Mouse (Mus musculus) embryonic facial prominence, embryonic 10.5 days (tissue): ENCODE measurements around the gene Ppp4r3a. TPM values are rescaled to one million over a fixed set of nuclear protein-coding genes. Genes with fewer than 3 reads are reported as not detected.
"Not testable (repeated sequence)": the region's sequence is repeated elsewhere in the genome, so short reads cannot be mapped to it uniquely, and the experiment has no call there.

Experiments
- DNase-seq: peaks from one replicate; pipeline ENCODE4 v3.0.0-alpha.2; 2017; ENCODE audit warnings: low spot score
- H3K27ac ChIP-seq: fragments of 300-500 bp; sonication (generic); replicated peaks from 2 replicates; pipeline ENCODE4 v1.5.1; 2016; ENCODE audit warnings: mild to moderate bottlenecking
- H3K27me3 ChIP-seq: fragments of 300-500 bp; sonication (generic); replicated peaks from 2 replicates; pipeline ENCODE4 v1.6.1; 2016; ENCODE audit warnings: low read depth, mild to moderate bottlenecking; ENCODE audit not compliant: poor library complexity, severe bottlenecking
- H3K36me3 ChIP-seq: fragments of 300-500 bp; sonication (generic); replicated peaks from 2 replicates; pipeline ENCODE4 v1.6.1; 2016; ENCODE audit warnings: mild to moderate bottlenecking, moderate library complexity
- H3K4me1 ChIP-seq: fragments of 300-500 bp; sonication (generic); 2 replicates; pipeline ENCODE4 v1.6.1; 2016
- H3K4me3 ChIP-seq: fragments of 300-500 bp; sonication (generic); 2 replicates; pipeline ENCODE4 v1.5.1; 2016; ENCODE audit warnings: mild to moderate bottlenecking, moderate library complexity
- H3K9me3 ChIP-seq: fragments of 300-500 bp; sonication (generic); 2 replicates; pipeline ENCODE4 v1.6.1; 2016; ENCODE audit warnings: mild to moderate bottlenecking
- WGBS: fragments of 180-500 bp; shearing (Covaris S2); methylation state at CpG from one replicate; pipeline ENCODE4 v1.1.7; 2016; 5-methylcytosine and 5-hydroxymethylcytosine counted together
- polyA plus RNA-seq: library from polyadenylated mRNA; unstranded; fragments of >200 nt; fragmentation: Nextera tagmentation; extraction: Ambion mirVana; gene quantifications from 2 replicates; pipeline ENCODE4 v1.2.1, GENCODE M21; 2016

Ppp4r3a gene
- 50.5 and 55.4 TPM in 2 replicates for polyA plus RNA-seq

- under 1% methylated on average over 90 of the region's 90 CpGs for WGBS
- Histone ChIP-seq H3K4me1 (peaks cover 25% of the 10 kb centered on the region), H3K27ac (peak within 1 kb of the TSS; percentile 100), H3K36me3 (peaks cover 29% of the 10 kb centered on the region), H3K27me3 (no peaks in the 10 kb centered on the region), H3K9me3 (no peaks in the 10 kb centered on the region), H3K4me3 (peak within 1 kb of the TSS; percentile 100)
- DNase-seq, result peak; percentile 97
Measured at GRCm38 (mm10) chr12:101083076-101083838, at the start of gene Ppp4r3a. Gene Ppp4r3a, minus strand, starts transcription at chr12:101083702.

DNA sequence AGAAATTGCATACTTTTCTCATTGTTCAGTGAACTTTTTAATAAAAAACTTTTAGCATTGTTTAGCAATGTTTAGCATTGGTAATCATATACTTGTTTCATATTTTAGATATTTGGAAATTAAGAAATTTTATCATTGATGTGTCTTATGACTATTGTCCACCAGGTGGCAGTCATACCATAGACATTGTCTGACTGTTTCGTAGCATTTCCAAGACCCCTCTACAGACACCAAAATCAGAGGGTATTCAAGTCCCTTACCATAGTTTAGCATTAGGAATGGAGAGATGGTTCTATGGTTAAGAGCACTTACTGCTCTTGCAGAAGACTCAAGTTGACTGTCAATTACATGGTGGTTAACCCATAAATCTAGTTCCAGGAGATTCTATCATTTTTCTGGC is 39.5 kb upstream of the Ppp4r3a start:
- Histone ChIP-seq H3K9me3 (no peaks in the 10 kb centered on the region), H3K4me3 (no peak overlapping the region), H3K27me3 (no peaks in the 10 kb centered on the region), H3K4me1 (no peaks in the 10 kb centered on the region), H3K36me3 (no peaks in the 10 kb centered on the region), H3K27ac (no peak overlapping the region)
- WGBS, result 25% methylated on average over 1 of the region's 1 CpGs
- DNase-seq, result no peak

DNA sequence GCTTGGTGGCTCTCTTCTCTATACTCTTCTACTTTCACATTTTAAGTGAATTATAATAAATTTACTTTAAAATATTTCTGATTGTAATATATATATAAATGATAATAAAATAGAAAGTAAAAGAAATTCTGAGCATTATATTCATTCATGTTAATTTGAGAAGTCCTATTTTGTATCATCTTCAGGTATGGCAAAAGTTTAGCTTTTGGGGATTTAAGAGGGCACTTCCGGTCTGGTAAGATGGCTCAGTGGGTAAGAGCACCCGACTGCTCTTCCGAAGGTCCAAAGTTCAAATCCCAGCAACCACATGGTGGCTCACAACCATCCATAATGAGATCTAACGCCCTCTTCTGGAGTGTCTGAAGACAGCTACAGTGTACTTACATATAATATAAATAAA is 38.6 kb upstream of the Ppp4r3a start:
- H3K27me3 ChIP-seq, H3K27ac ChIP-seq, H3K4me3 ChIP-seq, H3K9me3 ChIP-seq, H3K4me1 ChIP-seq, DNase-seq, H3K36me3 ChIP-seq: not testable (repeated sequence)
- 74% methylated on average over 4 of the region's 4 CpGs for WGBS

DNA sequence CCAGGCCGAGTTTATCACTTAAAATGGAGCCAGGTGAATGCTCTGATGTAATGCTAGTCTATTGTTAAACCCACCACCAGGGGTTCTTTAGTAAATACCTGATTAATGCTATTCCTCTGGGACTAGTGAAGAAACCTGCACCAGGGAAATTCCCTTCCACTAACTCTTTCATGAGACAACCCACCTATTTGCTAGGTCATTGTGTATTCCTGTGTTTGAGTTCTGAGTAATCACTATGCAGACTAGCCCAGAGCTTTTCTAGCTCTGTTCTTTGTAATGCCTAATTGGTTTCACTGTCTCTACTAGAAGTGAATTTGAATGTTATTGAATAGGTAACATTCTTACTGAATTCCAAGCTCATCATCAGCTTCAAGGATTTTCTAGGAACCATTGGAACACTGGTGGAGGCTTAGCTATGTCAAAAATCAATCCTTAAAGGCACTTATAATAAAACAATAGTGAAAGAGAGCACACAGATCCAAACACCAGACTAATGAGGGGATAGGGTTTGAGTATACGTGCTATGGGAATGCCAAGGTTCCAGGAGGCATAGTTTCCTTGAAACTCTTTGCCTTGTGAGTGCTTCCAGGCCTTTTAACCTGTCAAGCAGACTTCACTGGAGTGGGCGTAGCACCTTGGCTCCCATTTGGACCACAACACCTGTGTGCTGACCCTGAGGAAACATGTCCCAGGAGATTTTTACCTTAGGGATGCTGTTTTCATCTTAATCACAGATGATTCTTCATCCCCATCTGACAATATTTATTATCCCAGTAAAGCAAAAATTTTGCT is 26.5 kb upstream of the Ppp4r3a start:
- not testable (repeated sequence) for H3K4me3 ChIP-seq, H3K4me1 ChIP-seq, H3K36me3 ChIP-seq, H3K9me3 ChIP-seq, H3K27ac ChIP-seq, DNase-seq, H3K27me3 ChIP-seq
- 82% methylated on average over 3 of the region's 3 CpGs for WGBS

DNA sequence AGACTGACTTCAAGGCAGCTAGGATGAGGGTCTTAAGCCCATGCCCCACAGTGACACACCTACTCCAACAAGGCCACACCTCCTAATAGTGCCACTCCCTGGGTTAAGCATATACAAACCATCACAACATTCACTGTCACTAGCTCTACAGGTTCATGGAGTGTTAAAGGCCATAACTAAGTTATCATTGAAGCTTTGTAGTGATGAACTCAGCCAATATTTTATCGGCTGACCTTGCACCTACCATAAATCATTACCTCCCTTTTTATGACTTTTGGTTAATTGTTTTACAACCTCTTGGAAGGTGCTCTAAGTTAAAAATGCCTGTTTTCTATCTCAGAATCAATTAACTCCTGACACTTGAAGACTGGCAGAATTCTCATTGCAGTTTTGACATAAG is 24.2 kb upstream of the Ppp4r3a start:
- WGBS, result 98% methylated on average over 1 of the region's 1 CpGs
- H3K9me3 ChIP-seq, result no peaks in the 10 kb centered on the region; the same call in 1 of the 2 replicates

DNA sequence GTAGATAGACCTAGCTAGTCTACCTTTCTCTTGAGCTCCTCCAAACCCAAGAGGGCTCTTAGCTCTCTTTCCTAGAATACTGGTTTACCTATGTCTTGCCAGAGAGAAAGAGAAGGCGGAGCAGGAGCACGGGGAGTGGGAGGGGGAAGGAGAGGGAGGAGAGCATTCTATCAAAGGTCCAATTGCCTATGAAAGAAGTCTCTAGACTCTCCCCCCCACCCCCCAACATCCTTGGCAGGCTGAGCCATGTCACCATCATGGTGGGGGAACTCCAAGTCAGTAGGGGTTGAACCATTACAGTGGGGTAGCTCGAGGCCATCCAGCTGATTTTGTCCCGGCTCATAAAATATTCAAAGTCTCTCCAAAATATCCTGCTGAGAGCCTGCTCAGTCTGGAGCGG is 22.1 kb upstream of the Ppp4r3a start:
- H3K36me3 ChIP-seq, result no peaks in the 10 kb centered on the region
- H3K9me3 ChIP-seq, result peaks cover 4% of the 10 kb centered on the region; the same call in 1 of the 2 replicates
- H3K27ac ChIP-seq, result no peak overlapping the region
- H3K27me3 ChIP-seq, result no peaks in the 10 kb centered on the region
- WGBS, result 50% methylated on average over 5 of the region's 5 CpGs
- DNase-seq, result no peak
- H3K4me1 ChIP-seq, result no peaks in the 10 kb centered on the region
- no peak overlapping the region for H3K4me3 ChIP-seq

More for the DNA sequence above, 24.2 kb upstream of the Ppp4r3a start:
- no peaks in the 10 kb centered on the region for H3K4me1 ChIP-seq
- no peak for DNase-seq
- H3K27ac ChIP-seq, result no peak overlapping the region
- no peaks in the 10 kb centered on the region for H3K27me3 ChIP-seq
- no peak overlapping the region for H3K4me3 ChIP-seq
- H3K36me3 ChIP-seq, result no peaks in the 10 kb centered on the region

GRCm38 (mm10) chr12:101102648-101103047 is 19.1 kb upstream of the Ppp4r3a start:
- 82% methylated on average over 3 of the region's 3 CpGs for WGBS
- no peaks in the 10 kb centered on the region for H3K27me3 ChIP-seq
- no peak overlapping the region for H3K4me3 ChIP-seq
- peaks cover 7% of the 10 kb centered on the region; the same call in 1 of the 2 replicates for H3K9me3 ChIP-seq
- no peaks in the 10 kb centered on the region for H3K4me1 ChIP-seq
- no peak overlapping the region for H3K27ac ChIP-seq
- DNase-seq, result peak; percentile 27
- H3K36me3 ChIP-seq, result no peaks in the 10 kb centered on the region

DNA sequence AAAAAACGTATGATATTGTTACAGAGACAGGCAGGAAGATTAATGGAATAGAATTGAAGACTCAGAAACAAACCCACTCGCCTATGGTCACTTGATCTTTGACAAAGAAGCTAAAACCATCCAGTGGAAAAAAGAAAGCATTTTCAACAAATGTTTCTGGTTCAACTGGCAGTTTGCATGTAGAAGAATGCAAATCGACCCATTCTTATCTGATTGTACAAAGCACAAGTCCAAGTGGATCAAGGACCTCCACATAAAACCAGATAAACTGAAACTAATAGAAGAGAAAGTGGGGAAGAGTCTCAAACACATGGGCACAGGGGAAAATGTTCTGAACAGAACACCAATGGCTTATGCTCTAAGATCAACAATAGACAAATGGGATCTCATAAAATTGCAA is 10.2 kb upstream of the Ppp4r3a start:
- not testable (repeated sequence) for H3K4me1 ChIP-seq, DNase-seq, H3K36me3 ChIP-seq, H3K27ac ChIP-seq, H3K27me3 ChIP-seq, H3K4me3 ChIP-seq
- H3K9me3 ChIP-seq, result peaks cover 12% of the 10 kb centered on the region; the same call in 1 of the 2 replicates
- 67% methylated on average over 3 of the region's 3 CpGs for WGBS

DNA sequence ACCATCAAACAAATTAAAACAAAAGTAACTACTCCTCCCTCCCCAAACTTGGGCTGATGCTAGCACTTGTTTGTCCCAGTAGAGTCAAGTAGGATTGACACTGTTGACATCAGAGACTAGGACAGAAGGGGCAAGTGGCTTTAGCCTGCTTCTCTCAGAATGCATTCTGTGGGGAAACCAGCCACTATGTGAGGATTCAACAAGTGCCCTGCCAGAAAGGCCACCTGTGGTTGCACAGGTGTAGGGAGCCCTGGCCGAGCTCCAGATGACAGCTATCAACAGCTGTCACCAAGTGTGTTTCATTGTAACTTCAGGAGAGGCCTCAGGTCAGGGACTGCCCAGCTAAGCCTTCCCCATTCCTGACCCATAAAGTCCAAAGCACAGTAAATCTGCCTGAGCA is 6.5 kb upstream of the Ppp4r3a start:
- Histone ChIP-seq H3K9me3 (no peaks in the 10 kb centered on the region), H3K27ac (no peak overlapping the region), H3K27me3 (no peaks in the 10 kb centered on the region), H3K4me1 (peaks cover 4% of the 10 kb centered on the region; the same call in 1 of the 2 replicates), H3K4me3 (no peak overlapping the region), H3K36me3 (no peaks in the 10 kb centered on the region)
- DNase-seq, result no peak
- 83% methylated on average over 1 of the region's 1 CpGs for WGBS

DNA sequence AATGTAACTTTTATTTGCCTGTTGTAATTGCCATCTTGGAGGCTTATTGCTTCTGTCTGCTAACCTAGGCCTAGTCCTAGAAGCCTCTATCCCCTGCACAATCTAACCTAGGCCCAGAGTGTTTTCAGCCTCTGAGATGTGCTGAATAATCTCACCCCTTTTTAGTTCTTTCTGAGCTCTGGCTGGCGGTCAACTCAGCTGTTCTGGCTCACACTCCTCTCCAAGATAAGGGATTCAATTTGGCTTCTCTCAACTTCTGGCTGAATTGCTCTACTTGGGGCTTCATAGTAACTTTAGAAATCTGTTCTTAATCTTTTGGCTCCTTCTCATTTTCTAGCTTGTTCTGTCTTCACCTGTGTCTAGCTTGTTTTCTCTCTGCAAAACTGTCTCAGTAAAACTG is 3.9 kb upstream of the Ppp4r3a start:
- Histone ChIP-seq H3K27ac (no peak overlapping the region), H3K36me3 (no peaks in the 10 kb centered on the region), H3K4me3 (no peak overlapping the region), H3K9me3 (no peaks in the 10 kb centered on the region), H3K4me1 (peaks cover 10% of the 10 kb centered on the region), H3K27me3 (no peaks in the 10 kb centered on the region)
- no peak for DNase-seq
- WGBS, result 83% methylated on average over 1 of the region's 1 CpGs

- no peak overlapping the region for H3K27ac ChIP-seq
- peak overlapping the region; percentile 100 for H3K4me3 ChIP-seq
- no peak for DNase-seq
- peaks cover 12% of the 10 kb centered on the region for H3K36me3 ChIP-seq
- H3K9me3 ChIP-seq, result no peaks in the 10 kb centered on the region
- H3K4me1 ChIP-seq, result peaks cover 25% of the 10 kb centered on the region
- H3K27me3 ChIP-seq, result no peaks in the 10 kb centered on the region
- 92% methylated on average over 9 of the region's 9 CpGs for WGBS
Measured at GRCm38 (mm10) chr12:101084881-101085666, 1.6 kb upstream of the Ppp4r3a start.

- Histone ChIP-seq H3K4me3 (peak overlapping the region; percentile 100), H3K4me1 (peaks cover 25% of the 10 kb centered on the region), H3K27ac (peak overlapping the region; percentile 100), H3K27me3 (no peaks in the 10 kb centered on the region), H3K9me3 (no peaks in the 10 kb centered on the region), H3K36me3 (peaks cover 19% of the 10 kb centered on the region)
- WGBS, result 28% methylated on average over 4 of the region's 4 CpGs
- no peak for DNase-seq
Measured at GRCm38 (mm10) chr12:101084237-101084636, 735 bp upstream of the Ppp4r3a start.
